Mouse (Mus musculus) heart, embryonic 16.5 days (tissue): ENCODE measurements around the gene Trim23. TPM values are rescaled to one million over a fixed set of nuclear protein-coding genes. Genes with fewer than 3 reads are reported as not detected.
A peak's percentile ranks its signal among the peaks of the same experiment; 100 is the strongest.

Experiments used
- ATAC-seq: fragments of 200-750 bp; cut with Nextera tagmentation; replicated peaks from 2 replicates; pipeline ENCODE4 v1.8.0; 2017; ENCODE audit warnings: moderate number of reproducible peaks; ENCODE audit not compliant: insufficient read depth, low FRiP score; ENCODE audit errors: extremely low read depth
- H3K27ac ChIP-seq: fragments of 300-500 bp; sonication (generic); 2 replicates; pipeline ENCODE4 v1.5.1; 2014; ENCODE audit warnings: mild to moderate bottlenecking, low read length, control low read depth, moderate library complexity
- H3K27me3 ChIP-seq: fragments of 300-500 bp; sonication (generic); 2 replicates; pipeline ENCODE4 v1.6.1; 2014; ENCODE audit warnings: low read length, mixed read lengths; ENCODE audit not compliant: control insufficient read depth, insufficient read depth
- H3K36me3 ChIP-seq: fragments of 300-500 bp; sonication (generic); 2 replicates; pipeline ENCODE4 v1.6.1; 2014; ENCODE audit not compliant: control insufficient read depth, insufficient read depth
- H3K4me1 ChIP-seq: fragments of 300-500 bp; sonication (generic); 2 replicates; pipeline ENCODE4 v1.6.1; 2014; ENCODE audit warnings: low read length, mixed read lengths; ENCODE audit not compliant: control insufficient read depth, insufficient read depth
- H3K4me2 ChIP-seq: fragments of 300-500 bp; sonication (generic); 2 replicates; pipeline ENCODE4 v1.6.1; 2014; ENCODE audit warnings: low read depth, mild to moderate bottlenecking, control low read depth, low read length
- H3K4me3 ChIP-seq: fragments of 300-500 bp; sonication (generic); 2 replicates; pipeline ENCODE4 v1.5.1; 2014; ENCODE audit warnings: mild to moderate bottlenecking, control low read depth, low read length
- H3K9ac ChIP-seq: fragments of 300-500 bp; sonication (generic); 2 replicates; pipeline ENCODE4 v1.6.1; 2014; ENCODE audit warnings: low read length, control low read depth
- H3K9me3 ChIP-seq: fragments of 300-500 bp; sonication (generic); replicated peaks from 2 replicates; pipeline ENCODE4 v1.6.1; 2016; ENCODE audit warnings: low read length; ENCODE audit not compliant: control insufficient read depth
- WGBS: fragments of 180-500 bp; shearing (Covaris S2); extraction: QIAGEN DNeasy Blood & Tissue Kit; methylation state at CpG from one replicate; pipeline ENCODE4 v1.1.7; 2014; 5-methylcytosine and 5-hydroxymethylcytosine counted together
- polyA plus RNA-seq: library from polyadenylated mRNA; unstranded; fragments of >200 nt; fragmentation: Nextera tagmentation; extraction: Ambion mirVana; gene quantifications from 2 replicates; pipeline ENCODE4 v1.2.1, GENCODE M21; 2015

Gene Trim23
- polyA plus RNA-seq, 1 experiment from 2014 or later: 16.0 TPM

GRCm38 (mm10) chr13:104227478-104227877, 48.9 kb downstream of the Trim23 start:
- Histone ChIP-seq H3K27ac (no peak overlapping the region), H3K4me2 (peak overlapping the region; percentile 87), H3K27me3 (no peaks in the 10 kb centered on the region), H3K9me3 (no peaks in the 10 kb centered on the region), H3K4me1 (peaks cover 12% of the 10 kb centered on the region), H3K9ac (peak overlapping the region; percentile 87), H3K36me3 (peaks cover 6% of the 10 kb centered on the region; the same call in 1 of the 2 replicates), H3K4me3 (peak overlapping the region; percentile 91)
- WGBS: 31% methylated on average over 3 of the region's 3 CpGs
- no peak for ATAC-seq

GRCm38 (mm10) chr13:104228384-104229066, 49.9 kb downstream of the Trim23 start, which contains the start of the genes Cenpk and Ppwd1:
Gene Cenpk, plus strand, starts transcription at chr13:104228611.
Gene Ppwd1, minus strand, starts transcription at chr13:104228843.
- Histone ChIP-seq H3K9me3 (no peaks in the 10 kb centered on the region), H3K36me3 (peaks cover 4% of the 10 kb centered on the region; the same call in 1 of the 2 replicates), H3K27ac (peak within 1 kb of the TSS; percentile 91), H3K4me2 (peak within 1 kb of the TSS; percentile 87), H3K4me3 (peak within 1 kb of the TSS; percentile 91), H3K27me3 (no peaks in the 10 kb centered on the region), H3K4me1 (peaks cover 12% of the 10 kb centered on the region), H3K9ac (peak within 1 kb of the TSS; percentile 87)
- under 1% methylated on average over 55 of the region's 55 CpGs for WGBS
- ATAC-seq: peak; percentile 98

GRCm38 (mm10) chr13:104229181-104229580, 50.6 kb downstream of the Trim23 start:
- 6% methylated on average over 15 of the region's 15 CpGs for WGBS
- H3K9me3 ChIP-seq: no peaks in the 10 kb centered on the region
- no peak for ATAC-seq
- H3K4me1 ChIP-seq: peaks cover 12% of the 10 kb centered on the region
- no peaks in the 10 kb centered on the region for H3K27me3 ChIP-seq
- H3K4me3 ChIP-seq: peak overlapping the region; percentile 91
- peaks cover 4% of the 10 kb centered on the region; the same call in 1 of the 2 replicates for H3K36me3 ChIP-seq
- peak overlapping the region; percentile 76 for H3K4me2 ChIP-seq
- H3K27ac ChIP-seq: peak overlapping the region; percentile 59
- peak overlapping the region; percentile 78 for H3K9ac ChIP-seq

Other genes starting within 250 kb of the Trim23 start
- 20.3 and 21.8 TPM in 2 replicates for gene Nln, start 69.2 kb upstream of the Trim23 start, polyA plus RNA-seq
- 1.8 and 3.2 TPM in 2 replicates for gene Sgtb, start 69.1 kb upstream of the Trim23 start, polyA plus RNA-seq
- gene Trappc13, start 328 bp upstream of the Trim23 start, polyA plus RNA-seq: 44.4 and 53.3 TPM in 2 replicates
- 36.6 and 44.1 TPM in 2 replicates for gene Cenpk, start 49.8 kb downstream of the Trim23 start, polyA plus RNA-seq
- 8.3 and 8.4 TPM in 2 replicates for gene Ppwd1, start 50.0 kb downstream of the Trim23 start, polyA plus RNA-seq
- gene Adamts6, start 109.0 kb downstream of the Trim23 start, polyA plus RNA-seq: 5.4 and 5.7 TPM in 2 replicates